Mouse (Mus musculus): ENCODE results near the gene Ehbp1.

DNA sequence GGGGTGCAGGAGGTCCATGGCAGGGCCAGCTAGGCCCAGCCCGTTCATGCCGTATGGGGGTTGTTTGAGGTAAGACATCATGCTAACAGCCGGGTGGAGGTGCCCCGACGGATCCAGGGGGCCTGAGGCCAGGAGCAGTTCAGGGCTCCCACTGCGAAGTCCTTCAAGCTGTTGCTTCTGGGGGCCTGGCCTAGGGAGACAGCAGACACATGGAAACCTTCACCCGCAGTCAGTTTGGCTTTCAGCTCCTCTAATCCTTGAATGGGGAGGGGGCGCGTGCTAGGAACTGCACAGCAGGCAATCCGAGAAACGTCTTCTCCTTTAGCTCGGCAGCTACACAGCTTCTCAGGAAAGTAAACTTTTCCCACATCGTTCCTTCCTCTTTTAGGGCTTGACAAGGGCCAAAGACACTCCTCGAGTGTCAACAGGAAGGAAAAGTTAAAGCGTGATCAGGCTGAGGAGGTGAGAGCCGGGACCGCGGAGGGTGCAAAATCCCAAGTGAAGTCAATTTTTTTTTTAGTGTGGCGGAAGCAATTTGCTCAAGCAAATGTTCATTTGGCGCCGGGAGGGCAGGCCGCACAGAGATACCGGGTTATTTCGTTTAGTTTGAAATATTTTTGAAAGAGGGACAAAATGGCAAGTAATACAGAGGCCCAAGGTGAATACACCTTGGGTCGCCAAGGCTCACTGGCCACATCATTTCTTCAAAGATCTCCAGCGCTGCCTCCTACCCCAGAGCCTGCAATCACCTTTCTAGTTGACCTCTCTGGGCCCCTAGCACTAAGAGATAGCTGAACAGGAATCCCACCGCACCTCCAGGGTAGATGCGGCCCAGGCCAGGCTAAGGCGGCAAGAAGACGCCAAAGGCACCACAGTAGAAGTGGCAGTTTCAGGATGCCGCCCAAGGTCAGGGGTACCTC is 342.4 kb downstream of the Ehbp1 start:
- TF ChIP-seq CTCF (IDR thresholded peaks at IDR 0.05; ENCODE audit: borderline replicate concordance, insufficient read depth, low read depth, low read length) (no peak), POLR2A (IDR thresholded peaks at IDR 0.05; ENCODE audit: borderline replicate concordance, insufficient read depth, low read length) (no peak)
